Mouse (Mus musculus) urinary bladder, adult 18-20 months (tissue): ENCODE measurements at regions not wholly inside any gene's neighbourhood (a gene's known extent, or its start where the extent isn't known, plus 50 kb on each side); places are given as distances from the start of the nearest gene placed in this dataset.

Experiments
- DNase-seq, 2 experiments: peaks; one replicate each; pipeline ENCODE4 v3.0.0; 2022; ENCODE audit warnings: low spot score in 2 of 2, mixed read lengths in 2 of 2

GRCm38 (mm10) chr11:31282136-31282535, 87.7 kb downstream of the Stc2 start:
- DNase-seq: no peak

- peak; percentile 28 to 33 for DNase-seq
Observed at GRCm38 (mm10) chr11:31248467-31248866, 66.2 kb upstream of the Gm17332 start.
